Mouse (Mus musculus): Measurements from ENCODE around the gene Xylt1.

The Xylt1 gene

GRCm38 (mm10) chr7:117380418-117381187 is at the start of gene Xylt1:
Xylt1 (plus strand) TSS chr7:117380979.
- DNase-seq, result peak; percentile 74 to 76

GRCm38 (mm10) chr7:117333936-117334335 is 46.8 kb upstream of the Xylt1 start:
- no peak for DNase-seq

DNA sequence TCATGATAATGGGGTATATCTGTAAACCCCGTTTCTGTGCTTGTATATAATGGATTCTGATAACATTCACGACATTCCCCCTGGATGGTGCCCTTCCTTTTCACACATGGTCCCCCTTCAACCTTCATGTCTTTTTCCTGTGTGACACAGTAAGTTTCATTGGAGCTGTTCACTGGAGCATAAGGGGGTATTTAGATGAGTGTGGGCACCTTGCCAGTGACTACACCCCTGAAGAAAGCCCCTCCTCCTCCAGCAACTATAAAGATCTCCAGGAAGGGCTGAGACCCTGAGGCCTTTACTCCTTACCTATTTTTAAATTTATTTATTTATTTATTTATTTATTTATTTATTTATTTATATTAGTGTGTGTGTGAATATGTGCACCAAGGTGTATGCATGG is 24.5 kb upstream of the Xylt1 start:
- no peak for DNase-seq

- DNase-seq, result no peak
These were observed 23.2 kb upstream of the Xylt1 start for GRCm38 (mm10) chr7:117357425-117358194.

- DNase-seq, result no peak
These were observed 19.5 kb upstream of the Xylt1 start for GRCm38 (mm10) chr7:117361281-117361680.

GRCm38 (mm10) chr7:117362493-117362892 is 18.3 kb upstream of the Xylt1 start:
- no peak for DNase-seq

DNA sequence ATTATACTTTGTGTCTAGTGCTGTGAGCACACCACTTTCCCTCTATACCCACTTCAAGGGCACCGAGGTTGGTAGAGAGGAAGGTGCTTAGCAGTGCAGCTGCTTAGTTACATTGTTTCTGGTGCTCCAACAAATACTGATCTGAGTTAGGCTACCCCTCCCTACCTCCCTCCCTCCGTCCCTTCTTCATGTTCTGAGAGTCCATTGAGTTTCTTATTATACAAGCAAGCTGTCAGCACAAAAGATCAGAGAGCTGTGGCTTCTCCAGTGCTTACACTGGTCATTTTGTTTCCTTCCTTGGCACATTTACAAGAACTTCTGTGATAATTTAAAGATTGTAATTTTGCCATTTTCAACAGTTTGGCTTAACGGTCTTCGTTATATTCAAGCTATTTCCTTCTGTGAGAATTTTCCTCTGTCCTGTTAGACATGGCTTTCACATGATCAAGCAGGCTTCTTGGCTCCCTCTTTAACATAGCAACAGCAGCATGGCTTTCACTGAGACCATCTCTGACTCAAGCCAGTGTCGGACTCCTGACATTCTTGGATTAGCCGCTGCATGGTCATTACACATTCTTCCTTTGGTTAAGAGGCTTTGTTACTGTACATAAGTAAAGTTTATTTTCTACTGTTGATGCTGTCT is 12.0 kb upstream of the Xylt1 start:
- no peak for DNase-seq

GRCm38 (mm10) chr7:117369290-117369941 is 11.4 kb upstream of the Xylt1 start:
- DNase-seq, result no peak

DNA sequence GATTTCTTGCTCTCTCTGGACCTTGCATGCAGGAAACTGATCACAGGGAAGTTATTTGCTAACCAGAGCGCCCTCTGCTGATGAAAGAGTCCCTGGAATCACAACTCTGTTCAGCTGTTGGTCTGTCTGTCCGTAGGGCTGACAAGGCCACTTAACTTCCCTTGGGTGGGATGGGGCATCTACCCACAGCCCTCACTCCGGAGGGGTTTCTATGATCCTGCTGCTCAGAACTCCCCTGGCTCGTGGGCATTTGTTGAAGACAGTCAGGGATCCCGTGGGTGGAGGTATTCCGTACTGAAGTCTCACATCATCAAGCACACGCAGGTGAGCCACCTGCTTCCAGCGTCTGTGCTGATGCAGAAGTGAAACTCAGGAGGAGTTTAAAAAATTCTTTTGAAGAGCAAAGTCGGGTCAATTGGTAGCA is 4.9 kb upstream of the Xylt1 start:
- peak; percentile 75 to 82 for DNase-seq

- DNase-seq, result no peak
These were observed 3.6 kb upstream of the Xylt1 start for GRCm38 (mm10) chr7:117377138-117377537.

GRCm38 (mm10) chr7:117380036-117380417 is 752 bp upstream of the Xylt1 start:
- DNase-seq, result no peak

DNA sequence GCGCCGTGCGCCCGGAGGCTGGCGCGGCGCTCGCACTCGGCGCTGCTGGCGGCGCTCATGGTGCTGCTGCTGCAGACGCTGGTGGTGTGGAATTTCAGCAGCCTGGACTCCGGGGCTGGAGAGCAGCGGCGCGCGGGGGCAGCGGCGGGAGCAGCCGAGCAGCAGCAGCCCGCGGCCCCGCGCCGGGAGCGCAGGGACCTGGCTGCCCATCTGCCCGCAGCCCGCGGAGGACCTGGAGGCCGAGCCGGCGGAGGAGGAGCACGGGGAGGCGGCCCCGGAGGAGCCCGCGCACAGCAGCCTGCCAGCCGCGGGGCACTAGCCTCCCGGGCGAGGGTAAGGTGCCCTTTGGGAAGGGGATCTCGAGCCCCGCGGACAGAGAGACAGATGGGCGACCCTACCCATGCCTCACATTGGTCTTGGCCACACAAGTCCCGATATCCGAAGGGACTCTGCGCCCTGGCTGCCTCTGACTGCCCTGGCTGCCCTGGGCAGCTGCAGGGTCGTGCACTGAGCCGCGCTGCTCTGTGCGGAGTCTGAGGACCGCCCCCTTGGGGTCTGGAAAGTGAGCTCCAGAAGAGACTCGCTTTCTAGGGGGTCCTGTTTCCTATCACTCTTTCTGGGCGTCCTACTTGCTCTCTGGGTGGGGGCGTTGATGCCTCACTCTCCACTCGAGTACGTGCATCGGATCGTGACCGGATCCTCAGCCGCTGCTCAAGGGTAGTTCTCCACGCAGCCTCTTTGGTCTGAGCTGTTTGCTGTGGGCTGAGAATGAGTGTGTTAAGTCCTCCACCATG is 606 bp downstream of the Xylt1 start:
- peak; percentile 27 to 46 for DNase-seq

DNA sequence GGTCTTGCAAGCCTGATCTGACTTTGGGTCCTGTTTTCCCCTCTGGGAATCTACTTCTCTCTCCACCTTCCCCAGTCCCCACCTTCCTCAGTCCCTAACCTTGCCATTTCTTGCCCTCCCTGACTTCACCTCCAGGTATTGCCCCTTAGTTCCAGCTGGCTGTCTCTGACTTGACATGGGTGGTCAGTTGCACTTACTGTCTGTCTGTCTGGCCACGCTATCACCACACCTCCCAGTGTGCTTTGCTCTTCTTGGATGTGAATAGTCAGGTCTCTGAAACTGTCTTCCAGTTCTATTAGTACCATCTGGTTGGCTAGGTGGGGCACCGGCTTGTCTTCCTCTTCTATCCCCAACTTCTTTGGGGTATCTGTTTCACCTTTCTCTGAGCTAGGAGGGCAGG is 1.2 kb downstream of the Xylt1 start:
- no peak for DNase-seq

GRCm38 (mm10) chr7:117383147-117383940 is 2.6 kb downstream of the Xylt1 start:
- peak; percentile 60 to 74 for DNase-seq

DNA sequence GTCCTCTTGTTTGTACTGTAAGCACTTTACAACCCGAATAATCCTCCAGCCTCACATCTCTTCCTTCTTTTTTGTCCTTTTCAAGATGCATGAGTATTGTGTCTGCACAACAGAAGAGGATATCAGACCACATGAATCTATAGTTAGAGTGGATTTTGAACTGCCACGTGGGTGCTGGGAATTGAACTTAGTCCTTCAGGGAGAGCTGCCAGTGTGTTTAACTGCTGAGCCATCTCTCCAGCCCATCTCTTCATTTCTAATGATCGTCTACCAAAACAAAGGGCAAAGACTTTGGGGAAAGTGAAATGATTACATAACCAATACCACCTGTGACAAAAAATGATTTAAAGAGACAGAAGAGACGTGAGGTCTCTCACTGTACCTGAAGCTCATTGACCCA is 5.6 kb downstream of the Xylt1 start:
- no peak for DNase-seq

DNA sequence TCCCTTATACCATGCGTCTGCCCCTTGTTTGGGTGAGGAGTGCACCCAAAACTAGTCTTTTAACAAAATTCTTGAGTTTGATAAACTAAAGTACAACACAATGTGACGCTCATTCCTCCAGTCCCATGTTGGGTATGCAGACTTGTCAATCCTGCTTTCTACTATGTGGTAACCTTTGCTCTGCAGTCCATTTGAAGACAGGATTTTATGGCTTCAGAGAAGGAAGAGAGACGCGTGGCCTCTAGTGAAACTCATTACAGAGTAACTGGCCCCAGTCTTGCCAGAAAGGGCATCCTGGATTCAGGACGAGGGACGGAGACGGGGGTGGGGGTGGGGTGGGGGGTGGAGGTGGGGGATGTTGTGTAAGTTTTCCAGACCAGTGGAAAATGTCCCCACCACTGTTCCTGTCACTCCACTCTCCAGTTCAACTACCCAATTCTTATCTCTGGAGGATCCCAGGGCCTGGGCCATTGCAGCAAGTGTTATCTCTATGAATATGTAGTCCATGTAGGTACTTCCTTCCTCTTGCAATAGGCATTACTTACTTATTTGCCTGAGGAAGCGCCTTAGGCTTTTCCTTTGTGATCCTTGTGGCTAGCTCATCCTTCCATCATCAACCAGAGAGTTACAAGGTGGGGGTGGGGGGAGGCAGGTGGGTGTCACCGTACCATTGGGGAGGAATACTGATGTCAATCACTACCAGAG is 7.7 kb downstream of the Xylt1 start:
- no peak for DNase-seq

- DNase-seq, result no peak
These were observed 8.3 kb downstream of the Xylt1 start for GRCm38 (mm10) chr7:117389048-117389447.

DNA sequence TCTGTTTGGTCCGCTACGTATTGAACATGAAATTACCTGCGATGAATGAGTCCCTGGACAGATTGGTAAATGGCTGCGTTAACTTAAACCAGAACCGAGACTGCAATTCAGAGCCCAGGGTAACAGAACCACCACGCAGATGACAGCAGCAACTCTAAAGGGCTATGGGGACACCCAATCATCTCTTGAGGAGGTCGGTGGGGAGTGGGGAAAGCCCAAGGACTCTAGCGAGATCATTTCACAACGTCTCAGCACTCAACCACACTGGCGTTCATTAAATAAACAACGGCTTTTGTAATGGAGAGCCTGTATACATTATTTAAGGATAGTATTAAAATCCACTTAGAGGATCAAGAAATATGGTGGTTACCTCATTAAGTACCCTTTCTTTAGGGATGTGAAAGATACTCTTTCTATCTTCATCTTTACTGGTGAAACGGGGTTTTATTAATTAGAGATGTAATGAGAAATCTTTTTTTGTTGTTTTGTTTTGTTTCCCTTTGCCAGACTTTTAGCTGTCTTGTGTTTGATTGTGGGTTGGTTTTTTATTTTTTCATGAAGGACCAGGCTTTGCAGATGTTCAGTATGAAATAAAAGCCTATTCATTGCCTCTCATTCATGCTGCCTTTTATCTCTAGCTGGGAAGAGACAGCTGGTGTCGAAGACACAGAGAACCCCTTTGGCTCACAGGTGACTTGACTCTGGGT is 12.2 kb downstream of the Xylt1 start:
- DNase-seq, result no peak

DNA sequence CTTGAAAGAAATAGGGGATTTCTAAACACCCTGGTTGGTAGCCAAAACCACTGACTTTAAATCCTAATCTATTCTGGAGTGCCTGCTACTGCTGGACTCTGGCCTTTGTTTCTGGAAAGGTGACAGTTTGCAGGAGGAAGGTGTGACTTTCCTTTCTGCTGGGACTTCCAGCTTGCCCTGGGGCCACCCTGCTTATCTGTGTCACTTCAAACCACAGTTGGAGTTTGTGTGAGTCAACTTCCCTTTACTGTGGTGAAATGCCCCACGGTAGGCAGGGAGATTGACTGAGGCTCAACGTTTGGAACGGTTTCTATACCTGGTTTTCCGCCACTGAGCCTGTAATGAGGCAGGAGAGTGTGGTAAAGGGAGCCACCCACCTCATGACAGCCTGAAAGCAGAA is 13.2 kb downstream of the Xylt1 start:
- DNase-seq, result no peak

GRCm38 (mm10) chr7:117394380-117394779 is 13.6 kb downstream of the Xylt1 start:
- no peak for DNase-seq

All from cerebellum, postnatal 14 days (tissue).